Mouse (Mus musculus) urinary bladder, postnatal 36 days (tissue): ENCODE results near the gene Ap1b1.
"Not testable (repeated sequence)": the region's sequence is repeated elsewhere in the genome, so short reads cannot be mapped to it uniquely, and the experiment has no call there.

Experiments used
- DNase-seq, 2 experiments: peaks; one replicate each; pipeline ENCODE4 v3.0.0; 2022; ENCODE audit warnings: low spot score in 2 of 2, mixed read lengths in 1 of 2

Ap1b1 gene

GRCm38 (mm10) chr11:5061413-5062139 lies 75.0 kb downstream of the Ap1b1 start:
- peak; percentile 98 for DNase-seq

- DNase-seq, result no peak
Measured at GRCm38 (mm10) chr11:5062326-5062725, 75.7 kb downstream of the Ap1b1 start.

- DNase-seq, result no peak
Measured at GRCm38 (mm10) chr11:5062860-5063505, 76.4 kb downstream of the Ap1b1 start.

- peak in 1 of 2 experiments; percentile 46 for DNase-seq
Measured at GRCm38 (mm10) chr11:5063561-5064281, 77.1 kb downstream of the Ap1b1 start.

- peak in 1 of 2 experiments; percentile 39 for DNase-seq
Measured at GRCm38 (mm10) chr11:5064282-5065055, 77.8 kb downstream of the Ap1b1 start.

- peak; percentile 90 to 92 for DNase-seq
Measured at GRCm38 (mm10) chr11:5065056-5065821, 78.6 kb downstream of the Ap1b1 start, which contains the start of gene Gas2l1. Gene Gas2l1 (minus strand): TSS chr11:5065327.

GRCm38 (mm10) chr11:5067063-5067462 lies 80.4 kb downstream of the Ap1b1 start:
- DNase-seq, result no peak

GRCm38 (mm10) chr11:5068126-5068971 lies 81.7 kb downstream of the Ap1b1 start:
- no peak for DNase-seq

- no peak for DNase-seq
Measured at GRCm38 (mm10) chr11:5074882-5075281, 88.3 kb downstream of the Ap1b1 start.

- DNase-seq, result no peak
Measured at GRCm38 (mm10) chr11:5075760-5076159, 89.1 kb downstream of the Ap1b1 start.

GRCm38 (mm10) chr11:5076843-5077242 lies 90.2 kb downstream of the Ap1b1 start:
- DNase-seq, result not testable (repeated sequence)

- DNase-seq, result no peak
Measured at GRCm38 (mm10) chr11:5089147-5089546, 102.5 kb downstream of the Ap1b1 start.

- no peak for DNase-seq
Measured at GRCm38 (mm10) chr11:5091706-5092105, 105.1 kb downstream of the Ap1b1 start.
